11 mouse cellular contexts compared by ENCODE assay signal in genomic region chr1:73270787-73271391, GRCm38 (mm10).
DNase-seq lines count a peak whose midpoint lies in the region; ATAC-seq lines count a peak whose summit lies in the region.
"Had no signal": no experiment of that assay in that cellular context is flagged by ENCODE, and none has a peak within 500 bp of the region (broad histone marks: within the 10 kb centered on the region; RNA-seq: fewer than 3 reads in every experiment).

No protein-coding gene starts in this region.

- peak; percentile 83; the same call in 1 of the 2 replicates for ATAC-seq in forebrain, embryonic 13.5 days
- peak; percentile 88 for ATAC-seq in midbrain, embryonic 11.5 days (ENCODE audit: low FRiP score)

- peaks cover 8% of the 10 kb centered on the region for H3K4me1 ChIP-seq in forebrain, embryonic 13.5 days
- peaks cover 10% of the 10 kb centered on the region for H3K4me1 ChIP-seq in midbrain, embryonic 11.5 days (ENCODE audit: control insufficient read depth, insufficient read depth, low read length)

- WGBS in forebrain, embryonic 13.5 days: 19% methylated on average over 6 of the region's 6 CpGs
- WGBS in midbrain, embryonic 11.5 days: 36% methylated on average over 6 of the region's 6 CpGs

- no peaks in the 10 kb centered on the region for H3K9me3 ChIP-seq in forebrain, embryonic 13.5 days (replicated peaks)
- no peaks in the 10 kb centered on the region for H3K9me3 ChIP-seq in midbrain, embryonic 11.5 days (ENCODE audit: control insufficient read depth, low read length)

- no peaks in the 10 kb centered on the region for H3K27me3 ChIP-seq in forebrain, embryonic 13.5 days
- H3K27me3 ChIP-seq in midbrain, embryonic 11.5 days (ENCODE audit: control insufficient read depth, insufficient read depth, low read length): no peaks in the 10 kb centered on the region

- H3K36me3 ChIP-seq in forebrain, embryonic 13.5 days (ENCODE audit: poor library complexity, severe bottlenecking): no peaks in the 10 kb centered on the region
- H3K36me3 ChIP-seq in midbrain, embryonic 11.5 days (ENCODE audit: control insufficient read depth, insufficient read depth, low read length): no peaks in the 10 kb centered on the region

- H3K27ac ChIP-seq in forebrain, embryonic 13.5 days: peak overlapping the region; percentile 51
- peak overlapping the region; percentile 54; the same call in 1 of the 2 replicates for H3K27ac ChIP-seq in midbrain, embryonic 11.5 days (ENCODE audit: low read depth, low read length)

- DNase-seq in cerebellum, postnatal 10 days: peak; percentile 10 to 20
- DNase-seq in cerebellum, adult 9-10 months: no peak
- peak; percentile 5 for DNase-seq in NIH3T3 (ENCODE audit: low read depth)
- DNase-seq in midbrain, embryonic 11.5 days (ENCODE audit: low spot score, missing footprints): peak; percentile 94
- DNase-seq in ovary, postnatal 14 days (ENCODE audit: low spot score): no peak
- DNase-seq in urinary bladder, postnatal 14 days (ENCODE audit: low spot score): no peak
- DNase-seq in right cerebral cortex, postnatal 4 days: no peak
- DNase-seq: adrenal gland, postnatal 36 days; cerebellum, postnatal 36 days; kidney, postnatal 36 days had no signal

- H3K4me3 ChIP-seq in forebrain, embryonic 13.5 days: no peak overlapping the region
- H3K4me3 ChIP-seq in midbrain, embryonic 11.5 days (ENCODE audit: low read depth, low read length): no peak overlapping the region

- H3K4me2 ChIP-seq in forebrain, embryonic 13.5 days: no peak overlapping the region
- H3K4me2 ChIP-seq in midbrain, embryonic 11.5 days: no peak overlapping the region

- H3K9ac ChIP-seq in forebrain, embryonic 13.5 days: no peak overlapping the region
- 0 out of 2 replicates have a peak overlapping the region, but pooled peaks have one; percentile 12 for H3K9ac ChIP-seq in midbrain, embryonic 11.5 days (ENCODE audit: low read length)

Comparison
In these comparisons a context has a peak if more than half of its experiments do, and no peak if none do; other contexts are left out.
1. DNase-seq: peak in cerebellum, postnatal 10 days (2 of 2), NIH3T3 (single experiment) and midbrain, embryonic 11.5 days (single experiment); none in cerebellum, adult 9-10 months (single experiment), ovary, postnatal 14 days (single experiment), urinary bladder, postnatal 14 days (single experiment) and right cerebral cortex, postnatal 4 days (single experiment).